Mouse (Mus musculus) thymus, adult 2 months (tissue): Measurements from ENCODE around the gene Esp16. TPM values are rescaled to one million over a fixed set of nuclear protein-coding genes. Genes with fewer than 3 reads are reported as not detected.
"Not testable (repeated sequence)": the region's sequence is repeated elsewhere in the genome, so short reads cannot be mapped to it uniquely, and the experiment has no call there.

Experiments
- DNase-seq: peaks from one replicate; pipeline ENCODE4 v3.0.0; 2021
- H3K27ac ChIP-seq: fragments of 200-500 bp; 2 replicates; pipeline ENCODE4 v1.5.1; 2012; ENCODE audit warnings: low read length, control low read depth; ENCODE audit not compliant: control insufficient read depth, insufficient read depth
- H3K27me3 ChIP-seq: fragments of 200-500 bp; 2 replicates; pipeline ENCODE4 v1.6.1; 2012; ENCODE audit warnings: mild to moderate bottlenecking, low read length, moderate library complexity, mixed read lengths; ENCODE audit not compliant: control insufficient read depth, insufficient read depth
- H3K36me3 ChIP-seq: fragments of 200-500 bp; 2 replicates; pipeline ENCODE4 v1.6.1; 2012; ENCODE audit warnings: mild to moderate bottlenecking, low read length, moderate library complexity; ENCODE audit not compliant: control insufficient read depth, insufficient read depth
- H3K4me1 ChIP-seq: fragments of 200-500 bp; replicated peaks from 2 replicates; pipeline ENCODE4 v1.6.1; 2012; ENCODE audit warnings: low read length; ENCODE audit not compliant: control insufficient read depth, insufficient read depth
- H3K4me3 ChIP-seq: fragments of 200-500 bp; 2 replicates; pipeline ENCODE4 v1.5.1; 2012; ENCODE audit warnings: mild to moderate bottlenecking, low read length, control low read depth, moderate library complexity; ENCODE audit not compliant: control insufficient read depth, insufficient read depth
- WGBS: fragments of 180-500 bp; shearing (Covaris S2); methylation state at CpG from one replicate; pipeline ENCODE4 v1.1.7; 2018; 5-methylcytosine and 5-hydroxymethylcytosine counted together
- polyA plus RNA-seq: library from polyadenylated mRNA; depleted of rRNA; stranded (reverse); fragments of >200 nt; gene quantifications from 2 replicates; pipeline ENCODE4 v1.2.3, GENCODE M21; 2012; rRNA removed

Esp16 gene
- not detected in 2 replicates for polyA plus RNA-seq

DNA sequence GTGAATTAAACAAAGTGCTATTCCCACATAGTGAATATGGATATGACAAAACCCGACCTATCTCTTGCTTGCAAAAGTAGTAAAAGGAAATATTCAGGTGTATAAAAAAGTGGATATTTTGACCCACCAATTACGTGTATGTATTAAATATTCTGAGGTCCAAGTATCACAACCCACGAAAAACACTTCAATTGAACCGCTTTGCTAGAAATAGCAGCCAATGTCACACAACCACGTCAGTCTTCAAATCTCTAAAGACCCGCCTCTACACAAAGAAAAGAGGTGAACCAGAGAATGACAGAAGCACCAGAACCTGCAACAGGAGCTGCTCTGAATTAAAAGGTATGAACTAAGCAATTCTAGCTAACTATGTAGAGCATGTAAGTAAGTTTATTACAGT lies at the start of gene Esp16:
Gene Esp16 (plus strand): TSS at position 301 of the 400 bp plus-strand sequence.
- not testable (repeated sequence) for H3K27me3 ChIP-seq, DNase-seq

DNA sequence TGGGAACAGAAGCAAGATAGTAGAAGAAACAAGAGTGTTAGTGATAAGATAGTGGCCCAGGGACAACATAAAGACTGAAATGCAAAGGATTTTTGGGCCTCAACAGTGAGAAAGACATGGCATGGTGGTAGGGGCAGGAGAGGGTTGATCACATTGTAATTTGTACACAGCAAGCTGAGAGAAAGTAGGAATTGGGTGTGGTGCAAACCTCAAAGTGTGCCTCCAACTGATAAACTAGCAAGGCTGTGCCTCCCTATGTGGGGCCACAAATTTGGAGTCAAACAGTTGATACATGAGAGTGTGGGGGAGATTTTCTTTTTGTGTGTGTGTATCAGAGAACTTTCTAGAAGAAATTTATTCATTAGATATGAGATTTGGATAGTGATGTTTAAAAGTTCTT lies 37.9 kb upstream of the Esp16 start:
- H3K4me3 ChIP-seq, H3K27ac ChIP-seq, H3K36me3 ChIP-seq, DNase-seq, H3K4me1 ChIP-seq, H3K27me3 ChIP-seq: not testable (repeated sequence)

More for the DNA sequence above, at the start of gene Esp16:
- H3K4me3 ChIP-seq, H3K36me3 ChIP-seq, H3K27ac ChIP-seq, H3K4me1 ChIP-seq: not testable (repeated sequence)
- 84% methylated on average over 6 of the region's 6 CpGs for WGBS

Other genes starting within 250 kb of the Esp16 start
- gene Esp18, start 129.8 kb upstream of the Esp16 start, polyA plus RNA-seq, result not detected in 2 replicates
- not detected in 2 replicates for gene Esp15, start 104.8 kb downstream of the Esp16 start, polyA plus RNA-seq